Mouse (Mus musculus) embryo, embryonic 10.5 days (tissue): ENCODE data around the gene Lpin1.

Experiments used
- DNase-seq: peaks from one replicate; pipeline ENCODE4 v3.0.0-alpha.2; 2015; ENCODE audit warnings: low spot score

The Lpin1 gene

DNA sequence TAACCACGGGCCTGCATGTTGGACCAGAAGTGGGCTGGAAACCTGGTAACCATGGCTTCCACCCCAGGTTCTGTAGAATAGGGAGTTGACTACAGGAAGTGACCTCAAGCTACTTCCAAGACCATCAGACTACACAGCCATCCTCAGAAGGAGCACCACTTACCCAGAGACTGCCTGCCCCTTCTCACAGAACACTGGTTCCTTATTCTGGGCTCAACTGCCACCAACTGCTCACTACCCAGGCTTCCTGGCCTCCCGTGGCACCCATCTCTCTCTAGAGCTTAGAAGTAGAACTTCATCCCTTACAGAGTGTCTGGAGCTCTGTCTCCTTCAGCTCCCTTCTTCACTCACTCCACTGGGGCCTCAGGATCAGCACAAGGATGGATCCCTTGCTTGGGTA is at the start of gene Lpin1:
Lpin1 (minus strand) TSS at position 31 of the 400 bp plus-strand sequence.
- DNase-seq: no peak

DNA sequence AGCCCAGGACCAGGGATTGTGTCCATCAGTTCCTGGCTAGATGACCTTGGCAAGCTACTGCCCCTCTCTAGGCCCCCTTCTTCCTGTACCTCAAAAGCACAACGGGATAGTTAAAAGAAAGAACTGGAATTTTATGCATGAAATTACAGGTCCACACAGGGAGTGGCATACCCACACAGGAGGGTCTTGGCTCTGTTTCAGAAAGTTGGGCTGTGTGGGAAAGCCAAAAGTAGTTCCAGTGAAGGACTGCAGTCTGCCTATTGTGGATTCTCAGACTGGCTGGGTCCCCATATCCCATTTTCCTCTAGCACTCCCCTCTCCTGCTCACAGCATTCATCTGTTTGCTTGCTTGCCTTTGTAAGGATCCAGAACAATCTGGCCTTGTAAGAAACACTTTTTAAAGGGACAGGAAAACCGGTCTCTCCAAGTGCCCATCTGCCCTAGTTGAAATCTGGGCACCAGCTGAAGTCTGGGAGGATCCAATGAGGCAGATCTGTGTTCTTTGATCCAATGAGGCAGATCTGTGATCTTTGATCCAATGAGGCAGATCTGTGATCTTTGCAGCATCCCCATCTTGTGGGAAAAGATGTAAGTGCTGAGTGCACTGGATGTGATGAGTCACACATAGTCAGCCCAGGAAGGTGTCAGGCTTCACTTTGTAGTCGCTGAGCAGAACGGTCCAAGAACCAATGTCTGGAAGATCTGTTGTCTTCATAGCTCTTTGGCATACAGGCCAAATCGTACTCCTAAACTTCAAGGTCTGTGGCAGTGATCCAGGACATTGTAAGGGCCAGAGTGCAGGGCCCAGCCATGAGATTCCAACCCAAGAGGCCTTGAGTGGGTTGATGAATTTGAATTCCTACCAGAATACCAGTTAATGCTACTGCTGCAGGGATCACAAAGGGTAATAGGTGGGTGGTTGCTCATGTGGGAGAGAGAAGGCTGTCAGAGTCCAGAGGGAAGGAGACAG is 46.4 kb upstream of the Lpin1 start:
- DNase-seq: no peak

DNA sequence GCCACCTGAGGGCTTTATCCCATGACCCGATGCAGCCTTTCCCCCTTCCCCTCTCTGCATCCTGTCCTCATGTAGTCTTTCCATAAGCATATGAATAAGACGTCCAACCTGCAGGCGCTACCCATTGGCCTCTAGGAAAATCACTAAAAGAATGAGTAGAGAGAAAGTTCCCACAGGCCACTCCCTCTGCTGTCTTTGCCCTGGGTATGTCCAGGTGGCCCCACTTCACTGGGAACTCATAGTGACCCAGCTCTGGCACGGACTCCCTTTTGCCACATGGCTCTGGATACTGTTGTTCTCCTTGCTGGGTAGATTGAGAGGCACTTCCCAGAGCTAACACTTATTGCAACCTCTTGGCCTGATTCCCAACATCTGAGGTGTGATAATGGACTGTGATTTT is 44.8 kb upstream of the Lpin1 start:
- no peak for DNase-seq

DNA sequence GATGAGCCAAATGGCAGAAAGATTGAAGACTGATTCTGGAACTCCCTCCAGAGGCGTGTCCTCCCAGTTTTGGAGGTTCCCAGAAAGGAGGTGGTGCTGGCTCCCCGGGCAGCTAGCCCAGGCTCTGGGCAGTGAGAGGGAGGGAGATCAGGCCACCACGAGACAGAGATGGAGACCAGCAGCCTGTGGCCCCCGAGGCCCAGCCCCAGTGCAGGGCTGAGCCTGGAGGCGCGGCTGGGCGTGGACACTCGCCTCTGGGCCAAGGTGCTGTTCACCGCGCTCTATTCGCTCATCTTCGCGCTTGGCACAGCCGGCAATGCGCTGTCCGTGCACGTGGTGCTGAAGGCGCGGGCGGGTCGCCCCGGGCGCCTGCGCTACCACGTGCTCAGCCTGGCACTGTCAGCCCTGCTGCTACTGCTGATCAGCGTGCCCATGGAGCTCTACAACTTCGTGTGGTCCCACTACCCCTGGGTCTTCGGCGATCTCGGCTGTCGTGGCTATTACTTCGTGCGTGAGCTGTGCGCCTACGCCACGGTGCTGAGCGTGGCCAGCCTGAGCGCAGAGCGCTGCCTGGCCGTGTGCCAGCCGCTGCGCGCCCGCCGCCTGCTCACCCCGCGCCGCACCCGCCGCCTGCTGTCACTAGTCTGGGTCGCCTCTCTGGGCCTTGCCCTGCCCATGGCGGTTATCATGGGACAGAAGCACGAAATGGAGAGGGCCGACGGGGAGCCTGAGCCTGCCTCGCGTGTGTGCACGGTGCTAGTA is 42.7 kb upstream of the Lpin1 start, which contains the start of gene Ntsr2:
Ntsr2 (plus strand) TSS at position 51 of the 762 bp plus-strand sequence.
- DNase-seq: peak; percentile 69

DNA sequence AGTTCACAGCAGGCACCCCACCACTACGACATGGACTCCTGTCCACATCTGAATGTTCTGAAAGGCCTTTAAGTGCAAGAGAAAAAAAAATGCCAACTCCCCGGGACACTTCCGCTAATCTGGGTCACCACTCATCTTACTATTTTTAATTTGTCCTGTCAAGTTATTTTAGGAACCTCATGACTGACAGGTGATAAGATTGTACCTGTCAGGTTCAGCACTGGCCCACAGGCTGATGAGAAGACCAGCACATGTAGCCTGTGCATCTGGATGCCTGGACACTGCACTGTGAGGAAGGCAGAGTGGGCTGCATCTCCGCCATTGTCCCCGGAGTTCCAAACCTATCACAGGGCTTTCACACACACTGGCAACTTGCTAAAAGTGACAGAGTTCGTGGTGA is 39.1 kb upstream of the Lpin1 start:
- no peak for DNase-seq

DNA sequence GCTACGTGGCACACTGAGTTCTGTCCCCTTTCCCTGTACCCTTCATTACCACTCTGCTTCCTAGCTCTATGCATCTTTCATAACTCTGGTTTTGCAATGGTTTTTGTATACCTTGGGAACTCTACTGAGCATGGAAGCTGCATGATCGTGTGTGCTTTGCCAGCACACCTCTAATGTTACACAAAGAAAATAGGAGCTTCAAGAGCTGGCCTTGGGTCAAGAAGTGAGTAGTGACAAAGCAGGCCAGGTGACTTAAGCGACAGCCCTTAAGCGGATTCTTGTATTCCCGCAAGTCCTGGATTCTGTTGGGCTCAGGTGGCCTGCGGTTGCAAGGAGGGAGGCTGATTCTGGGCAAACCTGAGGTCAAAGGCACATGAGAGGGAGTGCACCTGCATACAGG is 37.5 kb upstream of the Lpin1 start:
- DNase-seq: no peak

DNA sequence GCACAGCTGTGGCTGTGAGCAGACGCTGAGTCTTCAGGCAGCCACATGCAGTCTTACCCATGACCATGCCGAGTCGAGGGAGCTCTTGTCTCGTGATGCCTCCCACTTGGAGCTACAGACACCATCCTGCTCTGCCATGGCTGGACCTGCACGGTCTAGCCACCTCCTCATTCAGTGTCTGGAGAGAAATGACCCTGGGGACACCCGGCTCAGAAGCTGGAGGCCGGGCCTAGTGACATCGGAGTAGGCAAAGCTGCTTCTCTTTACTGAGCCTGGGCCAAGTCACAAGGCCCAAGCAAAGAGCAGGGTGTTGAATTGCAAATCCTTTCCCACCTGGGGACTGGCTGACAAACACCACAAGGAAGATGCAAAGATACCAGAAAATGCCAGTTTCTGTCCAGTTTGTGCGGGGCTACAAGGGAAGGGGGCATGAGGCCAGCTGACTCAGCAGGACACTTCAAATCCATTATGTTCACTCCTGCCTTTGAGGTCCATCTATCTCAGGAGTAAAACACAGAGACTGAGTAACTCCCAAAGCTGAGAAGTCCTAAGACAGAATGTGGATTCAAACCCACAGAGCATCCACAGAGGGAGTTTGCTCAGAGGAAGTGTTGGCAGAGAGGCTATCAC is 36.1 kb upstream of the Lpin1 start:
- no peak for DNase-seq

DNA sequence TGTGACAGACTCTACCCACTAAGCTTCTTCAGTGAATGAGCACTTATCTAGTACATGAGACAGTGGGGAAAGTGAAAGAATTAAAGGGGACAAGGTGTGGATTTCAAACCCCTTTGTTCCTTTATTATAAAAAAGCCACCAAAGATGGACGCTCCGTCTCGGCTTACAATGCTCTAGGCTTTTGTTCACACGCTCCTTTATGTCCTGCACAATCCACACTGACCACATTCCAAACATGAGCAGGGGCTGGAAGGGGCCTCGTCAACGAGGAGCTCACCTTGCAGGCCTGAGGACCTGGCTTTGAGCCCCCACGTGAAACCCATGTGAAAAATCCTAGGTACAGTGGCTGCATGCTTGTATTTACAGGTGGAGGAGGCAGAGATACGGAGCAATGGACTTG is 33.9 kb upstream of the Lpin1 start:
- peak; percentile 15 for DNase-seq

DNA sequence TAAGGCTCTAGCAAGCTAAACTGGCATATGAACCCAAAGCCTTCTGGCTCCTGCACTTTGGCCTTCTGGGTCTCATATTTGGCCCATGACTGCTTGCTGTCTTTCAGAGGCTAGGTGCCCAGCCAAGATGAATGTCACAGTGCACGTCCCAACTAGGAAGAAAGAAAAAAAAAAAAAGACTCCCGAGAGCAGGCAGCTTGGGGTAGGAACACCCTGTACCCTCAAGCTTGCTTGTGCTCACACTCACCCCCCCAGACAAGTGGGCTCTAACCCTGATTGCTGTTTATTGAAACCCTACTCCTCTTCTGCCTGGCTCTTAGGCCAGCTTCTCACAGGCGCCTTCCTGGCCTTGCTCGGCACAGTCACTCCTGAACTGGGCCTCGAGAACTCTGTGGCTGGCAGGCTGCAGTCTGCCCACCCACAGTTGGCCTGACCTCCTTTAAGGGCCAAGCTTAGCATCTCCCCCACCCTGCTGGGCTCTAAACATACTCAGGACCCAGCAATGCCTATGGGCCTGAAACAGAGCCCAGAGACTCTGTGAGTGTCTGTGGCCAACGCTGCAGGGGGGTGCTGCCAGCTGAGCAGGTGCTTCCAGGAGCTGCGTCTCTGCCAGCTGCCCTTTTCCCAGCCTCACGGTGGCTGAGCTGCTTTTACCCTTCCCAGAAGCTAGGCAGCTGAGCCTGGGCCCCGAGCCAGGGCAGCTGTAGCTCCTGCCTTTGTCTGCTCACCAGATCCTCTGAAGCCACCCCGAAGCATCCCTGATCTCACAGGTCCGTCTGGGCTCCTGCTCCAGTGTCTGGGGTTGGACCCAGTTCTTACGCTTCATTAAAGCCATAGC is 33.0 kb upstream of the Lpin1 start:
- DNase-seq: no peak

DNA sequence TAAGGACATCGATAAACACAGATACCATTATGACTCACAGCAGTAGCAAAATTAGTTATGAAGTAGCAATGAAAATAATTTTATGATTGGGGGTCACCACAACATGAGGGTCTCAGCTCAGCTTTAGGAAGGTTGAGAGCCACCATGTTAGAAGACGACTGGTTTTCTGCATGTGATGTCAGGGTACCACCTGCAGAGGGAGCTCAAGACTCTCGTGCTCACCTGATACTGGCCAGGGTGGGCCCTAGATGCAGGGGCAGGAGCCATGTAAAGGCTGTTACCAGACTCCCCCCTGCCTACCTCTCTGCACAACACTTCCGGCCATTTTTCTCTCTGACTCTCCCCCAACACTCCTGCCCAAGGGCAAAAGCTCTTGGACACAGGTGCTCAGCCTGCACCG is 31.2 kb upstream of the Lpin1 start:
- no peak for DNase-seq

DNA sequence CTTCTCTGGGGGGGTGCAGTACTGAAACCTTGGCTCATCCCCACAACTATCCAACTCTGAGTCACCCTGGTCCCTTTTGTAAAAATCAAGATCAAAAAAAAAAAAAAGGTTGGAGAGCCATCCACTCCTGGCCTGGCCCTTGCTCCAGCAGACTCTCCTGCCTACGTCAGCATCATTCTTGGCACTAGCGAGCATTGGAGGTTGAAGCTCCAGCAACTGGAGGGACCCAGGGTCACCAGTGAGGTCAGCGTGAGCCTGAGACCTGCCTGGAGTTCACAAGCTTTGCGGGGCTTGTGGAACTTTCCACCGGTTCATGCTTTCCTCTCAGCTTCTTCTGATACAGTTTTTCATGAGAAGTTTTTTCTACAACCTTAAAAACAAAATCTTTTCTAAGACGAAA is 29.3 kb upstream of the Lpin1 start:
- DNase-seq: no peak

DNA sequence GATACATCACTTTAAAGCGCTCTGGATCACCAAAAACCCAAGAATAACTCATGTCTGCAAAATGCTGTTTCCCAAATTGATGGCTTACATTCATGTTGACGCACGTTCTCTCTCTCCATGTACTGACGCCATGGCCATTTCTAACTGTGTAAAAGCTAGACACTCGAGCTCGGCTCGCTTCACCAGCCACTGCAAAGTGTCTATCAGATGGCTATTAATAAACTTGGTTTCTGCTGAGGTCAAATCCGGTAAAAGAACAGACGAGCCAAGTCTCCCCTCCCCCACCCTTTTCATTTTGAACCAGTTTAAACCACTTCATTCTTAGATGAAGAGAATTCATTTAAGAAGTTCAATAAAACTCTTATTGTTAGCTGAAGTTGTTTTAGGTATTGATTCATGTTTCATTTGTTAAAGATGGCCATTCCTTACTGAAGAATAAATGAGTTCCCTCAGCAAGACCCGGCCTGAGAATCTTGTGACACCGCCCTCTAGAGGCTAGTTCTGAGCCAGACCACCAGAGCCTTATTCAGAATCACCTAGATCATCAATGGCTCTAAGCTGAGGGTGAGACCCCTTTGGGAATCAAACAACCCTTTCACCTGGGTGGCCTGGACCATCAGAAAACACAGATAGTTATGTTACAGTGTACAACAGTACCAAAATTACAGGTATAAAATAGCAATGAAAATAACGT is 28.5 kb upstream of the Lpin1 start:
- peak; percentile 54 for DNase-seq

DNA sequence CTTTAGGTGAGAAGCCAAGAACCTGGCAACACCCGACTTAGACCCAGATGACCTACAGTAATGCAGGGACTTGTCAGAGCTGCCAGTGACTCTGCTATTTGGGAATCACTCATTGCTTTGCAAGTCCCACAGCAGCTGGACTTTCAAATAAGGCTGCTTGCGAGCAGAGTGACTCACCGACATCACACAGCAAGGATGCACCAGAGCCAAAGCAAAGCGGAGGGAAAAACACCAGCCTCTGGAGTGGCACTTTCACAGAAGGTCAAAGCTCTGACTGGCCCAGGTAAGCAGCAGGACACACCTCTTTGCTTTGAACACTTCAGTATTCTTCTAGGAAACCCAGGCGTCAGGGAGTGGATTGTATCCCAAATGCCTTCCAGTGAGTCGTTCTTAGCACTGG is 25.1 kb upstream of the Lpin1 start:
- no peak for DNase-seq

DNA sequence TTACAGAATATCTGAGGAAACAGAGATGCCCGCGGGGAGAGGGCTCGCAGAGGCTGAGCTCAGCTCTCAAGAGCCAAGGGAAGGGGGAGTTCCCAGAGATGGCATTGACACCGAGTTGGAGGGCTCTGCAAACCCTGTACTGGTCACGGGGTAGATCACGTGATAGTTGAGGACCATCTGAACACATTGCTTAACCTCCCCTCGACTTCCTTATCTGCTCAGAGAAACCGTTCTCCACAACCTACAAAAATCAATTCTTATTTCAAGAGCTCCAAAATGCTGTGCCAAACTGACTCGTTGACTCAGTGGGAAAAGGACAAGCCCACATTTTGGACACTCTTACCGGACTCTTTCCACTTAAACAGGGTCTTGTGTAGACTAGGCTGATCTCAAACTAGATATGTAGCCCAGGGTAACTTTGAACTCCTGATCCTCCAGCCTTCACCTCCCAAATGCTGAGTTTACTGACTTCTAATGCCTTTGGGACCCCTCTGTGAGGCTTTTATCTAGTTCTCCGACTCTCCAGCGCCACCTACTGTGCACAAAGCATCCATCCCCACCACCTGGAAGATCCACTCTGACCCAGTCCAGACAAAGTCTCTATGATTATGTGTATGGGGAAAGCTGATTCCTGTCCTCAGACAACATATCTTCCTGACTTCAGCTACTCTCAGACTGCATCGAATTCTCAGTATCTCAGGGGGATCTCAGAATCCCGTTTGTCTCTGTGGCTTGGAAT is 23.5 kb upstream of the Lpin1 start:
- DNase-seq: peak; percentile 81

DNA sequence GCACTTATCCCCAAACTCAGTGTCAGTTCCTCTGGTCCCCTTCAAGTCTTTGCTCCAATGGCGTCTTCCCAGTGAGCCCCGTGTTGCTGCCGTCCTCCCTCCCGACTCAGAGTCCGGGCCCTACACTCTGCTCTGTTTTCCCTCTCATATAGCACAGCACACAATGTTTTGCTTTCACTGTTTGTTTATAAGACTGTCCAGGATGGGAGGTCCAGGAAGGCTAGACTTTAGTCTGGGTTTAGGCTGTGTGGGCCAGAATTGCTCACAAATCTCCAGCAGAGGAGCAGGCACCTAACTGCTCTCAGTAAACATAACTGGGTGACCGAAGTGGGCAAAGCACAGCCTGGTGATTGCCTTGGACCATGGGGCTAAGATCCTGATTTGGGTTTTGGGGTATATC is 22.5 kb upstream of the Lpin1 start:
- DNase-seq: no peak

DNA sequence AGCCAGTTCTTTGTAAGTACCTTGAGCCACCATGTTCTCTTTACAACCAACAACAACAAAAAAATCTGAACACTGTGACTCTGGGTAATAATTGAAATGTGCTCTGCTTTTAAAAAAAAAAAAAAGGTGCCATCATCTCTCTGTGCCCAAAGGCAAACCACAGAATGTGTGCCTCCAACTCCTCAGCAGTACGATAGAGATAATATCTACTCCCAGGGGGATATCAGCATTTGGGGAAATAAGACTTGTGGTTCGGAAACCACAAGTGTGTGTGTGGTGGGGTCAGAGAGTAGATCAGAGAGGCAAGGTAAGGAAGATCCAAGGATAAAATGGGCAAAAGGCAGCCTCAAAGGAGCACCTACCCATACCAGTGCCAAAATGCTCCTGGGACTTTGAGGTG is 20.7 kb upstream of the Lpin1 start:
- DNase-seq: no peak

DNA sequence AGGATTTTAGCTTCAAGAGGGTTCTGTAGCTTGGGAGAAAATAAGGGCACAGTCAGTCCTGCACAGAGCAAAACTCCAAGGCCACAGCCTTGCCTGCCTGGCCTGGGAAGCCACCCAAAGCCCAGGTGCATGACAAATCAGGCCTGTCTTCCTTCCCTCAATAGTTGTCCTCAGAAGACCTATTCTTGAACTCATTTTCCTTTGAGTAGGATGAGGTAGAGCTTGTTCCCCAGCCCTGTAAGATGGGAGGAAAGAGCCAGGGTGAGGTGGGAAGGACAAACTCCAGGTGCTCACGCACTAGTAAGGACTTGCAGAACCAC is 20.1 kb upstream of the Lpin1 start:
- no peak for DNase-seq

DNA sequence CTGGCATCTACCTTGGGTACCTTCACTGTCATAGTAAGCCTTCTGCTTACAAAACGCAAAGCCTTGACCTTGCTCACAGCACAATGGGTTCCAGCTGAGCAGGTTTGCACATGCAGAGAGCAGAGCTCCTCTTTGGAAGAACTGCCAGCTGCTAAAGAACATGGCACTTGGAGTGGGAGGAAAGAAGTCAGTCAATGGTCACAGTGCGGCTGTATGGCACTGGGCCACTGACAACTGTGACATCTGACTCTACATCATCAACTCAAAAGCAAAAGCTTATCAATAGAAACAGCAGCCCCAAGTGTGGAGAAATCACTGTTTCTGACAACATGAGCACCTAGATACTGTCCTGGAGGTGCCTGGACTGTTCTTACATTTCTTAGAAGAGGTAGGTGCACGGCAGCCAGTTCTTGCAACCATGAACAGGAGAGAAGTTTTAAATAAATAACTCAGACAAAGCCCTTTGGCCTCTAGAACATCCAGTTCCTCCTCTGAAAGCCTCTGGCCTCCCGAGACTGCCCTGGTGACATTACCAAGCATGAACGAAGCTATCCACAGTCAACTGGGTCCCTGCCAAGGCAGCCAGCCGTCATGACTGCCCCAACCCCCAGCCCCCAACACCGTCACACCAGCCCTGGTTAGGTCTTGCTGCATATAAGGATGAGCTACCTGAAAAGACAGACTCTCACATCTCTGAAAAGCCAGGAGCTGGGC is 19.5 kb upstream of the Lpin1 start:
- DNase-seq: no peak

DNA sequence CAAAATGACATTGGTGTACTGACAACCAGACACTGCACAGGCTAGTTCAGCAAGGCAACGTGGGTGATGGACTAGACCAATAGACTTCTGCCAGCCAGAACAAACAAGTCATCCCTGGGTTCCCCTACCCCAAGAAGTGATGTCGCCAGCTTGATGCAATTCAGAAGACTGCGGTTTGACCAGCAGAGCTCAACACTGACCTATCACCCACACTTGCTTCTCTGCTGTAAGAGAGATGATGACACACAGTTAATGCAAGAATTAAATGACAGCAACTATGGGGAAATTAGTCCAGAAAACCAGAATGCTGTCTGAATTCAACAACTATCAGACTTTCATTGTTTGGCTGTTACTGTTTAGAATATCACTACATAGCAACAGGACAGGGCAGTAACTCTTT is 9.5 kb upstream of the Lpin1 start:
- DNase-seq: no peak

DNA sequence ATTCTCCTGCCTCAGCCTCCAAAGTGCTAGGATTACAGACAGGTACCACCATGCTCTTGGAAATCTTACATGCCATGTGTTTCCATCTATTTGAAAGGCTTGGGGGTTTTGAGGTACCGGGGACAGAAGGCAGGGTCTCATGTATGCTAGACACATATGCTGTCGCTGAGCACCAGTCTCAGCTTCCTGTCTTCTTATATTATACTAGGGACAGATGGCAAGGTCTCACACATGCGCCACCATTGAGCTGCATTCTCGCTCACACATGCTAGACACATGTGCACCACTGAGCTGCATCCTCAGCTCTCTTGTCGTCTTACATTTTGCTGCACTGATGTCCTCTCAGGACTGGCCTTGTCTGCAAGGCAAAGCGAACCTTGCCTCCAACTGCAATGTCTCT is 8.7 kb upstream of the Lpin1 start:
- no peak for DNase-seq
